Mouse (Mus musculus): Measurements from ENCODE around the gene She. TPM values are rescaled to one million over a fixed set of nuclear protein-coding genes. Genes with fewer than 3 reads are reported as not detected.

Gene She
- polyA plus RNA-seq, 1 experiment = 4.2 TPM

DNA sequence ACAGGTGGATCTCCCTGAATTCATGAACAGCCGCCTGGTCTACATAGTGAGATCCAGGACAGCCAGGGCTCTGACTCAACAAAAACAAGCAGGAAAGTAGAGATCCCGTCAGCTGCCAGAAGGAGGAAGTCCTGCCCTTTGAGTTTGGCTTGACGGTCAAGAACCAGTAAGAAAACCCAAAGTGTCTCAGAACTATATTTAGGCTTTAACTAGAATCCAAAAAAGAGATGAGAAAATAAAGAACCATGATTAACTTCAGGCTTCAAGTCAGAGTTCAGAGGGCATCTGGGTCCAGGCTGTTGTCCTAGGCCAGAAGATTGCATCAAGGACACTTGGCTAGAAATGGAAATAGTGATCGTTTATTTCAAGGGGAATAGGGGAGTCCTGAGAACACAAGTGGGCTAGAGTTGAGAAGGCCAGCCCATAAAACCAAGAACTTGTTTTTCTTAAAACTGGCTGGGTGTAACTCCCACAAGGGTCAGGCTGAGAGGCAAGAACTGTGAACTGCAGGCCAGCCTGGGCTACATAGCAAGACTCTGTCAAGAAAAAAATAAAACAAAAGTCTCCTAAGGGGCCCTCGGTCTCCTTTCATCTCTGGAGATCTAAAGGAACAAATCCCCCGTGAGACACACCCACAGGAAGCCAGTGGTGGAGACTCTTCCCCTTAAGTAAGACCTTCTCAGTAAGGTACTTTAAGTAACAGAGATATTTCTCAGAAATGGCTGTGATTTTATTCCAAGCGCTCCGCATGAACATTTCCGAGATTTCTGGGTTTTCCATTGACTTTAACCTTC, 32.7 kb downstream of the She start:
- Histone ChIP-seq H3K27ac (ENCODE audit: insufficient read depth, low read length) (no peak overlapping the region), H3K36me3 (ENCODE audit: control insufficient read depth, insufficient read depth, low read length, poor library complexity, severe bottlenecking) (no peaks in the 10 kb centered on the region), H3K9ac (ENCODE audit: low read depth, poor library complexity, severe bottlenecking) (no peak overlapping the region), H3K27me3 (ENCODE audit: control insufficient read depth, insufficient read depth, low read length, poor library complexity, severe bottlenecking) (no peaks in the 10 kb centered on the region), H3K4me1 (ENCODE audit: control insufficient read depth, insufficient read depth, low read length) (peaks cover 6% of the 10 kb centered on the region), H3K9me3 (replicated peaks; ENCODE audit: control insufficient read depth, insufficient read depth, low read length, poor library complexity, severe bottlenecking) (no peaks in the 10 kb centered on the region; the same call in 1 of the 2 replicates), H3K4me3 (ENCODE audit: low read depth, low read length) (no peak overlapping the region)
- no peak for TF ChIP-seq POLR2A (IDR thresholded peaks at IDR 0.05; ENCODE audit: insufficient read depth, low read length)
- no peak for TF ChIP-seq CTCF (IDR thresholded peaks at IDR 0.05; ENCODE audit: low read depth, low read length)
- TF ChIP-seq EP300 (IDR thresholded peaks at IDR 0.05; ENCODE audit: insufficient read depth, low read depth, low read length) = no peak

DNA sequence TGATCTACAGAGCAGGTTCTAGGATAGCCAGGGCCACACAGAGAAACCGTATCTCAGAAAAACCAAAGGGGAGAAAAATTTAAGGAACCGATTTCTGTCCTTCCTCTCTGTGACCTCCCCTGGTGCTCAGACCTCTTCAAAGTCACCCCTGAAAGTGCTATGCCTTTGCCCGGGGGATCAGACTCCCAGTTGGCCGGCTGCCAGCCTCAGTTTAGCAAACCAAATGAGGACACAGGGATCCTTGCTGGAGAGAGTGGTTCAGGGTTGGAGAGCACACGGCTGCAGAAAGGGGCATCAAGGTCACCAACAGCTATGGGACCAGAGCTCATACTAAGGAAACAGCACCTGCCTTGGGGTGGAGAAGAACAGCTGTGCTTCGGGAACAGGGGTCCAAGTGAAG, 33.9 kb downstream of the She start:
- Histone ChIP-seq H3K36me3 (ENCODE audit: control insufficient read depth, insufficient read depth, low read length, poor library complexity, severe bottlenecking) (no peaks in the 10 kb centered on the region), H3K27ac (ENCODE audit: insufficient read depth, low read length) (no peak overlapping the region), H3K4me1 (ENCODE audit: control insufficient read depth, insufficient read depth, low read length) (peaks cover 8% of the 10 kb centered on the region), H3K9ac (ENCODE audit: low read depth, poor library complexity, severe bottlenecking) (no peak overlapping the region), H3K4me3 (ENCODE audit: low read depth, low read length) (no peak overlapping the region), H3K9me3 (replicated peaks; ENCODE audit: control insufficient read depth, insufficient read depth, low read length, poor library complexity, severe bottlenecking) (no peaks in the 10 kb centered on the region; the same call in 1 of the 2 replicates), H3K27me3 (ENCODE audit: control insufficient read depth, insufficient read depth, low read length, poor library complexity, severe bottlenecking) (no peaks in the 10 kb centered on the region)
- TF ChIP-seq CTCF (IDR thresholded peaks at IDR 0.05; ENCODE audit: low read depth, low read length) = no peak
- TF ChIP-seq EP300 (IDR thresholded peaks at IDR 0.05; ENCODE audit: insufficient read depth, low read depth, low read length) = no peak

DNA sequence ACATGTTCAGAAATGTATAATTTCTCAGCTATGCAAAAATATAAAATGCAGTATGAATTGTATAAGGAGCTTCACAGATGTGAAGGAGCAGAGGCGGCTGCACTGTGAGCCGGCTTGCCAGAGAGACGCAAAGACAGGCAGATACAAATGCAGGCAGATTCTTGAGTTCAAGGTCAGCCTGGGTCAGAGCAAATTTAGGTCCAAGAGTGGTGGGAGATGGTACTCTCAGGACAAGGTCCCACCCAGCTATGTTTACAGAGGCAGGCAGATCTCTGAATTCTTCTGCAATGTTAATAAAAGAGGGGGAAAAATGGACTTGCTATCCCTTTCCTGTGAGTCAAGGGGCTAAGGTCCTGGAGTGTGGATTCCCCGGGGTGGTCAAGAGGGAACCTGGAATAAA, 34.6 kb downstream of the She start:
- H3K4me1 ChIP-seq (ENCODE audit: control insufficient read depth, insufficient read depth, low read length) = peaks cover 8% of the 10 kb centered on the region
- no peak overlapping the region for H3K27ac ChIP-seq (ENCODE audit: insufficient read depth, low read length)
- H3K27me3 ChIP-seq (ENCODE audit: control insufficient read depth, insufficient read depth, low read length, poor library complexity, severe bottlenecking) = no peaks in the 10 kb centered on the region
- H3K4me3 ChIP-seq (ENCODE audit: low read depth, low read length) = no peak overlapping the region
- no peaks in the 10 kb centered on the region for H3K36me3 ChIP-seq (ENCODE audit: control insufficient read depth, insufficient read depth, low read length, poor library complexity, severe bottlenecking)
- no peak overlapping the region for H3K9ac ChIP-seq (ENCODE audit: low read depth, poor library complexity, severe bottlenecking)
- no peak for TF ChIP-seq POLR2A (IDR thresholded peaks at IDR 0.05; ENCODE audit: insufficient read depth, low read length)
- no peak for TF ChIP-seq EP300 (IDR thresholded peaks at IDR 0.05; ENCODE audit: insufficient read depth, low read depth, low read length)
- TF ChIP-seq CTCF (IDR thresholded peaks at IDR 0.05; ENCODE audit: low read depth, low read length) = no peak
- H3K9me3 ChIP-seq (replicated peaks; ENCODE audit: control insufficient read depth, insufficient read depth, low read length, poor library complexity, severe bottlenecking) = no peaks in the 10 kb centered on the region; the same call in 1 of the 2 replicates

DNA sequence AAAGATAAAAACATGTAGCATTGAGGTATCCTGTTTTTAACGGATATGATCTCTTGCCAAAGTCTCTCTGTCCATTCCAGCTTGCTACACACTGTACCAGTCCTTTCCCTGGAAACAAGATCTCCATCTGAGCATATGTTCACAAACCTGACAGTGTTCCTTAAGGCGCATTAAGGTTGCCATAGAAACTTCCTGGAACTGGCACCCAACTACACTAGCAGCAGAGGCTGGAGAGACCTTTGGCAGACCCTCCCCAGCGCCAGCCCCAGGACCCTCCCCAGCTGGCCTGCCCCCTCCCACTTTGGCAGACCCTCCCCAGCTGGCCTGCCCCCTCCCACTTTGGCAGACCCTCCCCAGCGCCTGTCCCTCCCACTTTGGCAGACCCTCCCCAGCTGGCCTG, 36.5 kb downstream of the She start:
- TF ChIP-seq EP300 (IDR thresholded peaks at IDR 0.05; ENCODE audit: insufficient read depth, low read depth, low read length) (no peak), POLR2A (IDR thresholded peaks at IDR 0.05; ENCODE audit: insufficient read depth, low read length) (no peak), CTCF (IDR thresholded peaks at IDR 0.05; ENCODE audit: low read depth, low read length) (no peak)
- H3K4me1 ChIP-seq (ENCODE audit: control insufficient read depth, insufficient read depth, low read length) = peaks cover 8% of the 10 kb centered on the region
- no peak overlapping the region for H3K9ac ChIP-seq (ENCODE audit: low read depth, poor library complexity, severe bottlenecking)
- no peaks in the 10 kb centered on the region; the same call in 1 of the 2 replicates for H3K9me3 ChIP-seq (replicated peaks; ENCODE audit: control insufficient read depth, insufficient read depth, low read length, poor library complexity, severe bottlenecking)
- H3K27me3 ChIP-seq (ENCODE audit: control insufficient read depth, insufficient read depth, low read length, poor library complexity, severe bottlenecking) = no peaks in the 10 kb centered on the region
- H3K4me3 ChIP-seq (ENCODE audit: low read depth, low read length) = no peak overlapping the region
- no peaks in the 10 kb centered on the region for H3K36me3 ChIP-seq (ENCODE audit: control insufficient read depth, insufficient read depth, low read length, poor library complexity, severe bottlenecking)
- H3K27ac ChIP-seq (ENCODE audit: insufficient read depth, low read length) = no peak overlapping the region

DNA sequence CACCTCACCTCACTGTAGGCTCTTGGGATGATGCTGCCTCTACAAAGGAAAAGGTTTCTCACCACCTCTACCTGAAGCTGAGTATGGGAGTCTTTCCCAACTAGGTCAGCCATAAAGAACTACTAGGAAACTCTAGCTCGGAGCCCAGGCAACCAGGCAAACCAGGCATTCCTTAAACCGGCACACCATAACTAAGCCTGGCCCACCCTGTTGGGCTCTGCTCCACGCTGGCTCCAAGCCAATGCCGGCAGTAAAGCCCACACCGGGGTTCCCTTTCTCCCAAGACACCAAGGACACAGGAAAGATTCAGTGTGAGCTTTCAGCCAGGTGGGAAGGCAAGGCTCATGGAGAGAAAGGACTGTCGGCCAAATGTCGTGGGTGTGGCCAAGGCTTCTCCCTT, 37.2 kb downstream of the She start:
- Histone ChIP-seq H3K27ac (ENCODE audit: insufficient read depth, low read length) (no peak overlapping the region), H3K36me3 (ENCODE audit: control insufficient read depth, insufficient read depth, low read length, poor library complexity, severe bottlenecking) (no peaks in the 10 kb centered on the region), H3K9ac (ENCODE audit: low read depth, poor library complexity, severe bottlenecking) (no peak overlapping the region), H3K4me1 (ENCODE audit: control insufficient read depth, insufficient read depth, low read length) (peaks cover 8% of the 10 kb centered on the region), H3K9me3 (replicated peaks; ENCODE audit: control insufficient read depth, insufficient read depth, low read length, poor library complexity, severe bottlenecking) (no peaks in the 10 kb centered on the region), H3K4me3 (ENCODE audit: low read depth, low read length) (no peak overlapping the region), H3K27me3 (ENCODE audit: control insufficient read depth, insufficient read depth, low read length, poor library complexity, severe bottlenecking) (no peaks in the 10 kb centered on the region)
- no peak for TF ChIP-seq CTCF (IDR thresholded peaks at IDR 0.05; ENCODE audit: low read depth, low read length)
- TF ChIP-seq POLR2A (IDR thresholded peaks at IDR 0.05; ENCODE audit: insufficient read depth, low read length) = no peak
- no peak for TF ChIP-seq EP300 (IDR thresholded peaks at IDR 0.05; ENCODE audit: insufficient read depth, low read depth, low read length)

DNA sequence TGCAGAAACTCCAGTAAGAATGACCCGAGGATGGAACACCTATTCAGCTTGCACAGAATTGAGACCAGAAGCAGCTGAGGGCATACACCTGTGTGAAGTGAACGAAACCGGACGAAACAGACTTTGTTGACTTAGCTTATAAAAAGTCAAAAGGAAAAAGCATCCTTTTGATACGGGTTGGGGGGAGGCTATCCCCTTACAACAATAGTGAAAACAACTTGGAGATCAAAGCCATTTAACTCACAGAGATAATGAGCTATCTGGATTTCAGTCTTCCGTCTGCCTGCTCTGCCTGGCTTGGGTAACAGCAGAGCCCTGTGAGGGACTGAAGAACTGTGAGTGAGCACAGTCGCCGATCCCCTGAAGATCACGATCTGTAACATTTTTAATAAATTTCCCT, 37.8 kb downstream of the She start:
- TF ChIP-seq EP300 (IDR thresholded peaks at IDR 0.05; ENCODE audit: insufficient read depth, low read depth, low read length) = no peak
- TF ChIP-seq POLR2A (IDR thresholded peaks at IDR 0.05; ENCODE audit: insufficient read depth, low read length) = no peak
- no peak for TF ChIP-seq CTCF (IDR thresholded peaks at IDR 0.05; ENCODE audit: low read depth, low read length)
- Histone ChIP-seq H3K4me1 (ENCODE audit: control insufficient read depth, insufficient read depth, low read length) (peaks cover 6% of the 10 kb centered on the region), H3K9me3 (replicated peaks; ENCODE audit: control insufficient read depth, insufficient read depth, low read length, poor library complexity, severe bottlenecking) (no peaks in the 10 kb centered on the region), H3K9ac (ENCODE audit: low read depth, poor library complexity, severe bottlenecking) (no peak overlapping the region), H3K27ac (ENCODE audit: insufficient read depth, low read length) (no peak overlapping the region), H3K4me3 (ENCODE audit: low read depth, low read length) (no peak overlapping the region), H3K36me3 (ENCODE audit: control insufficient read depth, insufficient read depth, low read length, poor library complexity, severe bottlenecking) (no peaks in the 10 kb centered on the region), H3K27me3 (ENCODE audit: control insufficient read depth, insufficient read depth, low read length, poor library complexity, severe bottlenecking) (no peaks in the 10 kb centered on the region)
